Mouse (Mus musculus): ENCODE results near the gene Samd5.

DNA sequence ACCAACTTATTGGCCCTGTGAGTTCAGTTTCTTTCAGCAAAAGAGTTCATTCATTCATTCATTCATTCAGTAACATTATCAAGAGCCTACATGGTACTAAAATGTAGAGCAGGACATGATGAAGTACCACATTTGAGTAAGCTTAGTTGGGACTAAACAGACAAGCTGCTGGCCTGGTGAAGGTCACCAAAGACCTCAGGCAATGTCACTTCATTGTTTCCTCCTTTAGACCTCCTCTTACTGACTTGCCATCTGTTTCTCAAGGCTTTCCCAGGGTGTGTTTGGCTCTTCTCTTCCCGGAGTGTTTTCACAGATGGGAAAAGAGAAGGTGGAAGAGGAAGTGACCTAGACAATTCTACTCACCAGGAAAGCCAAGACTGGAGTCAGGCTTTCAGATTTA, 54.0 kb downstream of the Samd5 start:
- no peak for TF ChIP-seq CTCF (conservative IDR thresholded peaks at IDR 0.05; ENCODE audit: low read length)
- TF ChIP-seq POU5F1 (IDR thresholded peaks at IDR 0.05; ENCODE audit: borderline replicate concordance, low read length): no peak

Data from E14TG2a.4 (cell line).